7 mouse cellular contexts compared by ENCODE assay signal in genomic region chr7:130519096-130520048, GRCm38 (mm10). TPM values are rescaled to one million over a fixed set of nuclear protein-coding genes. Genes with fewer than 3 reads are reported as not detected.
DNase-seq lines count a peak whose midpoint lies in the region; ATAC-seq and TF ChIP-seq lines count a peak whose summit lies in the region.

No protein-coding gene starts in this region.

- under 1% methylated on average over 90 of the region's 90 CpGs for WGBS in embryonic facial prominence, embryonic 10.5 days
- under 1% methylated on average over 90 of the region's 90 CpGs for WGBS in intestine, postnatal 0 days
- under 1% methylated on average over 90 of the region's 90 CpGs for WGBS in midbrain, embryonic 12.5 days
- under 1% methylated on average over 90 of the region's 90 CpGs for WGBS in small intestine, adult 2 months

- peak; percentile 99 for DNase-seq in adrenal gland, postnatal 10 days
- peak; percentile 99 for DNase-seq in embryonic facial prominence, embryonic 10.5 days (ENCODE audit: low spot score)
- peak; percentile 30 for DNase-seq in gonadal fat pad, adult 2 months (ENCODE audit: low read depth)
- peak; percentile 99 for DNase-seq in left cerebral cortex, postnatal 4 days

- H3K27ac ChIP-seq in embryonic facial prominence, embryonic 10.5 days (replicated peaks) = peak overlapping the region; percentile 98
- peak overlapping the region; percentile 93 for H3K27ac ChIP-seq in intestine, postnatal 0 days (ENCODE audit: low read depth, low read length)
- H3K27ac ChIP-seq in midbrain, embryonic 12.5 days (replicated peaks) = peak overlapping the region; percentile 97
- H3K27ac ChIP-seq in small intestine, adult 2 months (ENCODE audit: insufficient read depth, low read depth, low read length) = peak overlapping the region; percentile 88

- intact Hi-C loops in left cerebral cortex, postnatal 4 days (cut with DNase I) = no loop called here

- peak; percentile 75 for TF ChIP-seq POLR2A in small intestine, adult 2 months (IDR thresholded peaks at IDR 0.05; ENCODE audit: low read depth, low read length)

- ATAC-seq in intestine, postnatal 0 days = peak; percentile 93
- peak; percentile 98 for ATAC-seq in midbrain, embryonic 12.5 days (ENCODE audit: low FRiP score, low read depth)

- H3K4me1 ChIP-seq in embryonic facial prominence, embryonic 10.5 days = peaks cover 21% of the 10 kb centered on the region
- H3K4me1 ChIP-seq in intestine, postnatal 0 days (replicated peaks; ENCODE audit: control insufficient read depth, insufficient read depth, low read length) = no peaks in the 10 kb centered on the region
- H3K4me1 ChIP-seq in midbrain, embryonic 12.5 days = peaks cover 18% of the 10 kb centered on the region
- H3K4me1 ChIP-seq in small intestine, adult 2 months (ENCODE audit: control insufficient read depth, insufficient read depth, insufficient read length, low read length) = peaks cover 5% of the 10 kb centered on the region; the same call in 1 of the 2 replicates

- H3K4me2 ChIP-seq in intestine, postnatal 0 days (replicated peaks; ENCODE audit: low read depth) = peak overlapping the region; percentile 95
- H3K4me2 ChIP-seq in midbrain, embryonic 12.5 days (replicated peaks) = peak overlapping the region; percentile 73

- no peaks in the 10 kb centered on the region for H3K9me3 ChIP-seq in embryonic facial prominence, embryonic 10.5 days
- H3K9me3 ChIP-seq in intestine, postnatal 0 days (ENCODE audit: control insufficient read depth) = no peaks in the 10 kb centered on the region
- H3K9me3 ChIP-seq in midbrain, embryonic 12.5 days = no peaks in the 10 kb centered on the region

- peak overlapping the region; percentile 79 for H3K4me3 ChIP-seq in embryonic facial prominence, embryonic 10.5 days
- peak overlapping the region; percentile 96 for H3K4me3 ChIP-seq in intestine, postnatal 0 days (ENCODE audit: low read depth, low read length)
- peak overlapping the region; percentile 82 for H3K4me3 ChIP-seq in midbrain, embryonic 12.5 days
- peak overlapping the region; percentile 86 for H3K4me3 ChIP-seq in small intestine, adult 2 months (ENCODE audit: low read depth, low read length)

- H3K9ac ChIP-seq in intestine, postnatal 0 days (ENCODE audit: low read depth, low read length) = peak overlapping the region; percentile 82
- peak overlapping the region; percentile 92 for H3K9ac ChIP-seq in midbrain, embryonic 12.5 days (replicated peaks)

- TF ChIP-seq CTCF in intestine, postnatal 0 days (IDR thresholded peaks at IDR 0.05; ENCODE audit: low read depth) = peak; percentile 14; the same call in 1 of the 2 replicates
- no peak for TF ChIP-seq CTCF in small intestine, adult 2 months (IDR thresholded peaks at IDR 0.05; ENCODE audit: extremely low read depth, insufficient read length, insufficient replicate concordance, low read depth, low read length)

- H3K27me3 ChIP-seq in embryonic facial prominence, embryonic 10.5 days (replicated peaks; ENCODE audit: low read depth, poor library complexity, severe bottlenecking) = no peaks in the 10 kb centered on the region
- H3K27me3 ChIP-seq in intestine, postnatal 0 days (replicated peaks; ENCODE audit: control insufficient read depth, insufficient read depth, low read length) = no peaks in the 10 kb centered on the region
- H3K27me3 ChIP-seq in midbrain, embryonic 12.5 days = no peaks in the 10 kb centered on the region
- H3K27me3 ChIP-seq in small intestine, adult 2 months (ENCODE audit: control insufficient read depth, insufficient read depth, low read length) = no peaks in the 10 kb centered on the region

- peaks cover 9% of the 10 kb centered on the region for H3K36me3 ChIP-seq in embryonic facial prominence, embryonic 10.5 days (replicated peaks)
- H3K36me3 ChIP-seq in intestine, postnatal 0 days (ENCODE audit: control insufficient read depth, insufficient read depth) = no peaks in the 10 kb centered on the region
- H3K36me3 ChIP-seq in midbrain, embryonic 12.5 days = 0 out of 2 replicates have a peak, but pooled peaks cover under 1% of the 10 kb centered on the region
- no peaks in the 10 kb centered on the region for H3K36me3 ChIP-seq in small intestine, adult 2 months (ENCODE audit: control insufficient read depth, insufficient read depth, low read length)

RNA-seq across cellular contexts. Expression of gene Ate1, which starts 0.8 kb away (rescaled TPM):
- total RNA-seq in adrenal gland, postnatal 10 days (2021) = 10 to 100 TPM; 32.6 to 35.1 TPM
- 48.0 and 56.9 TPM in 2 replicates for polyA plus RNA-seq in embryonic facial prominence, embryonic 10.5 days (2016; fragmentation: Nextera tagmentation; extraction: Ambion mirVana)
- 9.3 and 14.0 TPM in 2 replicates for polyA plus RNA-seq in gonadal fat pad, adult 2 months (2012; rRNA removed)
- 59.4 and 60.8 TPM in 2 replicates for polyA plus RNA-seq in intestine, postnatal 0 days (2015; fragmentation: Nextera tagmentation; extraction: Ambion mirVana)
- 10 to 100 TPM; 57.1 to 61.9 TPM for total RNA-seq in left cerebral cortex, postnatal 4 days (2021)
- polyA plus RNA-seq in midbrain, embryonic 12.5 days (2016; fragmentation: Nextera tagmentation; extraction: Ambion mirVana) = 68.2 and 76.9 TPM in 2 replicates
- 2.8 and 3.3 TPM in 2 replicates for polyA plus RNA-seq in small intestine, adult 2 months (2012; rRNA removed)

RNA-seq across cellular contexts. Expression of gene Nsmce4a, which starts 53.5 kb away (rescaled TPM):
- 10 to 100 TPM; 60.1 to 72.7 TPM for total RNA-seq in adrenal gland, postnatal 10 days (2021)
- polyA plus RNA-seq in embryonic facial prominence, embryonic 10.5 days (2016; fragmentation: Nextera tagmentation; extraction: Ambion mirVana) = 196 and 197 TPM in 2 replicates
- polyA plus RNA-seq in gonadal fat pad, adult 2 months (2012; rRNA removed) = 34.0 and 44.5 TPM in 2 replicates
- polyA plus RNA-seq in intestine, postnatal 0 days (2015; fragmentation: Nextera tagmentation; extraction: Ambion mirVana) = 100 and 101 TPM in 2 replicates
- 10 to 100 TPM; 36.1 to 38.3 TPM for total RNA-seq in left cerebral cortex, postnatal 4 days (2021)
- polyA plus RNA-seq in midbrain, embryonic 12.5 days (2016; fragmentation: Nextera tagmentation; extraction: Ambion mirVana) = 169 and 171 TPM in 2 replicates
- 39.9 and 62.9 TPM in 2 replicates for polyA plus RNA-seq in small intestine, adult 2 months (2012; rRNA removed)

RNA-seq across cellular contexts. Expression of gene Tacc2, which starts 57.9 kb away (rescaled TPM):
- 10 to 100 TPM; 27.5 to 58.4 TPM for total RNA-seq in adrenal gland, postnatal 10 days (2021)
- 44.0 and 49.6 TPM in 2 replicates for polyA plus RNA-seq in embryonic facial prominence, embryonic 10.5 days (2016; fragmentation: Nextera tagmentation; extraction: Ambion mirVana)
- 32.3 and 41.7 TPM in 2 replicates for polyA plus RNA-seq in gonadal fat pad, adult 2 months (2012; rRNA removed)
- polyA plus RNA-seq in intestine, postnatal 0 days (2015; fragmentation: Nextera tagmentation; extraction: Ambion mirVana) = 27.7 TPM in 2 replicates
- 100 to 1,000 TPM; 101 to 102 TPM for total RNA-seq in left cerebral cortex, postnatal 4 days (2021)
- polyA plus RNA-seq in midbrain, embryonic 12.5 days (2016; fragmentation: Nextera tagmentation; extraction: Ambion mirVana) = 73.3 and 73.6 TPM in 2 replicates
- 25.9 and 57.5 TPM in 2 replicates for polyA plus RNA-seq in small intestine, adult 2 months (2012; rRNA removed)

Comparison
In these comparisons a context has a peak if more than half of its experiments do, and no peak if none do; other contexts are left out.
1. Peak in every context shown above with its lines: DNase-seq, ATAC-seq, H3K4me3 ChIP-seq and H3K27ac ChIP-seq.
2. DNase-seq: peak in every context shown above with its lines; median percentile 99 in adrenal gland, postnatal 10 days; 99 in embryonic facial prominence, embryonic 10.5 days; 99 in left cerebral cortex, postnatal 4 days; 30 in gonadal fat pad, adult 2 months.